Mouse (Mus musculus) cerebellum, adult 8-10 months (tissue): Measurements from ENCODE around the gene Tnfaip2.

ENCODE experiments used
- DNase-seq: peaks from one replicate; pipeline ENCODE4 v3.0.0; 2022

Gene Tnfaip2

GRCm38 (mm10) chr12:111428961-111429911 is 13.0 kb upstream of the Tnfaip2 start:
- no peak for DNase-seq

GRCm38 (mm10) chr12:111430049-111430867 is 12.0 kb upstream of the Tnfaip2 start:
- DNase-seq = no peak

DNA sequence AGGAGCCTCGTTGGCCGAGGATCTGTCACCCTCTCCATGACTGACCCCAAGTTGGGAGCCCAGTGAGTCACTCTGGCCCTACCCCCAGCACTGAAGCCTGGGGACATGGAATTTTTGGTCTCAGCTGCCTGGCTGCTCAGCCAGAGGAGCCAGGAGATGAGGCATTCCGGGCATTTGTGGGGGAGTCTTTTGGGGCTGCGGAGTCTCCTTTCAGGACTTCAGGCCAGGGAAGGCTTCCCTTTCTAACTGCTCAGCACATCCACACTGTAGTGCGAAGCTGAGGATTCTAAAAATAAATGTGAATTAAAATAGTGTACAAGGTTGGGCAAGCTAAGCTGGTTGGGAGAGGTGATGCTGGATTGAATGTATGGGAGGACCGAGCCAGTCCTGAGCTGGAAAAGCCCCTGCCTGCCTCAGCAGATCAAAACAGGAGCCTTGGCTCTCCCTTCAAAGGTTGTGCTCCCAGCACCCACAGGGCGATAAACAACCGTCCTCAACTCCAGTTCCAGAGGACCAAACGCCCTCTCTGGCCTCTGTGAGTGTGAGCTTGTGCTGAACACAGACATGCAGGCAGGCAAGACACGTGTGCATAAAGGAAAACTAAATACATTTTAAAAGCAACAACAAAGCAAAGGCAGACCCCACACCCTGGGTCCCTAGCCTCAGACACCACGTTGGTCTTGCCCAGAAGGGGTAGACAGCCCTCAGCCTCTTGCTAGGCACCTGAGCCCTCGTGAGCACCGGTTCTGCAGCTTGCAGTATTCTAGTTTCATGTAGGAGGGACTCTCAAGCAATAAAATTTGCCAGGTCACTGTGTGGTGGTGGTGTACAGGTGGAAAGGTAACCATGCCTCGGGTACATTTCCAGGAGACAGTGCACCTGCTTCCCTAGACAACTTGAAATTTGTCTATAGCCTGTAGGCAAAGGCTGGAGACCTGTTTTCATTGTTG is 11.1 kb upstream of the Tnfaip2 start:
- no peak for DNase-seq

DNA sequence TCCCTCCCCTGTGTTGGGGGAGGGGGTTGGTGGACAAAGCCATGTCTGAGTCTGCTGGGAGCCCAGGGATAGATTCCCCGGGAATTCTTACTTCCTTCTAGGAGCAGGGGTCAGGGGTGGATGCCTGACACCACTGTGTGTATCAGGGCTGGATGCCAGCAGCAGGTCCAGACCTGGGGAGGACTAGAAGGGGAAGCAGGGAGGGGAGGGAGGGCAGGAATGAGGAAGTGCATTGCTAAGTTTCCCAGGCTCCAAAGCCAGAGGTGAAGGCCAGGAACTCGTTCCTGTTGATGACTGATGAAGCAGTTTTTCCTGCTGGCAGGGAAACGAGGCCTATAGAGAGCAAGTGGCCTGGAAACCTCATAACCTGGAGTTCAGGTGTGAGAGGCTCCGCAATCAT is 10.2 kb upstream of the Tnfaip2 start:
- DNase-seq = no peak

DNA sequence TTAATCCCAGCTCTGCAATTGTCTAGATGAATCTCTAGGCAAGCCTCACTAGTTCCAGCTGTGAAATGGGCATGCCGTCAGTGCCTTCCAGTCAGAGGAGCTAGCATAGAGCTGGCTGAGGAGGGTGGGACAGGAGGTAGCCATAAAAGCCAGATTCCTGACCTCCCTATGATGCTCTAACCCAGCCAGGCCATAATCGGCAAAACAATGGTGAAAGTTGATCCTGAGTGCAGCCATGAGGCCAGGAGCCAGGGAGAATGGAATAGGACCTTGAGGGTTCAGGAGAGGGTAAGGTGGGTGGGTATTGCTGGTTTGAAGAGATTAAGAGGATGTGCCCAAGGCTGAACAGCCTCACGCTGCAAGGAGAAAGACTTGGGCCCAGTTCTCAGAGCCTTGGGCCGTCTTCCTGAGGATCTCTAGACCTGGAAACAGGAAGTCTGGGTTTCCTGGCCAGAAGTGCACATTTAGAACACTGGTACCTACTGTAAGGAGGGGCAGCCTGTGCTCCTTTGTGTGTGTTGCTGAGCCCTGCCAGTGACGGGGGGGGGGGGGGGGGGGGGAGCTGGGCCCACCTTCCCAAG is 9.4 kb upstream of the Tnfaip2 start:
- DNase-seq = no peak

DNA sequence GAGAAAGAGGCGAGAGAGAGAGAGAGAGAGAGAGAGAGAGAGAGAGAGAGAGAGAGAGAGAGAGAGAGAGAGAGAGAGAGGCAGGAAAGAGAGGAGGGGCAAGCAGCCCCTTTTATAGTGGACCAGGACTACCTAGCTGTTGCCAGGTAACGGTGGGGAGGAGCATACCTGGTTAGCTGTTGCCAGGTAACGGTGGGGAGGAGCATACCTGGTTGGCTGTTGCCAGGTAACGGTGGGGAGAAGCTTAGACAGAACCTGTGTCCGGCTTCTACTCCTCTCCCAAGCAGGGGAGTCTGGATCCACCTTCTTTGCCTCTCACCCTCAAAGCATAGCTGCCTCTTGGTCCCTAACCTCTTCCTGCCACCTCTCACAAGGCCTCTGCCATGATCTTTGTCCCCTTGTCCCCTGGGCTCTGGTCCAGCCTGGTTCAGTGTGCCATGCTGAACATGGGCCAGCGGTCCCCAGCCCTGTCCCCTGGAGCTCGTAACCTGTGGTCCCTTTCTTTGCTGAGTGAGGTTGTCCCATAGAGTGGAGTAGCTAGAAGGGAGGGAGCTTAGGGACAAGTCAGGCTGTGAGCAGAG is 8.0 kb upstream of the Tnfaip2 start:
- no peak for DNase-seq

DNA sequence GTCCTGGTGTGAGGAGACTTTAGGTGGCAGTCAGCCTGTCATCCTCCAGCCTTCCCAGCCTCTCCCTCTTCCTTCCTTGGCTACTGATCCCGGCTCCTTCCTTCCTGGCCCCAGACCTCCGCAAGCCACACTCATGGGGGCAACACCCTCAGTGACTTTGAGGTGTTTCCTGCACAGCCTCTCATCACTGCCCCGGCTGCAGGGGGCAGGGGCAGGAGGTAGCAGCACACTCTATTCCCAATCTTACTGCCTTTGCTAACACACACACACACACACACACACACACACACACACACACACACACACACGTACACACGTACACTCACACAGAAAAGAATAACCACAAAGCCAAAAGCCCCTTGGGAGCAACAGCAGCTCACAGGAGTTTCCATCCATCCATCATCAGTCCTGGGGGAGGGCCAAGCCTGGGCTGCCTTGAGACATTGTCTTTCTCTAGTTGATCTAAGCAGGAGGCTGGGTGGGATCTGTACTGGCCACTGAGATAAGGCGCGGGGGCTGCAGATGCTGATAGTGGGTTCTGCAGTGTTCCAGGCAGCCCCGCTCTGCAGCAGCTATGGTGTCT is 7.4 kb upstream of the Tnfaip2 start:
- no peak for DNase-seq

- DNase-seq = no peak
Measured at GRCm38 (mm10) chr12:111436170-111436569, 6.1 kb upstream of the Tnfaip2 start.

DNA sequence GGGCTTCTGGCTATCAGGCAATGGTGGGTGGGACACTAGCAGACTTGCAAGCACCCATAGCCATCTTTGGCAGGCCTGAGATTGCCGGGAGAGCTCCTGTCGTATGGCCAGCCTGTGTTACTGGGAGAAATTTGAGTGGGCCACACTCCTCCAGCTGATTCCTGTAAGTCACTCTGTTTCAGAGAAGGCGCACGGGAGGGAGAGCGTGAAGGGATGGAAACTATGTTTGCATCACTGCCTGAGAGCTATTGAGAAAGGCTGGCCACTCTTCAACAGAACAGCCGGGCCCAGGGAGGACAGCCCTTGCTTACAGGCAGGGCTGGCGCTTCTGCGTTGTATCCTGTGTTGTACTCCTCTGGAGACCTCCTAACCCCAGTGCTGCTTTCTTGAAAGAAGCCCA is 5.6 kb upstream of the Tnfaip2 start:
- DNase-seq = no peak

DNA sequence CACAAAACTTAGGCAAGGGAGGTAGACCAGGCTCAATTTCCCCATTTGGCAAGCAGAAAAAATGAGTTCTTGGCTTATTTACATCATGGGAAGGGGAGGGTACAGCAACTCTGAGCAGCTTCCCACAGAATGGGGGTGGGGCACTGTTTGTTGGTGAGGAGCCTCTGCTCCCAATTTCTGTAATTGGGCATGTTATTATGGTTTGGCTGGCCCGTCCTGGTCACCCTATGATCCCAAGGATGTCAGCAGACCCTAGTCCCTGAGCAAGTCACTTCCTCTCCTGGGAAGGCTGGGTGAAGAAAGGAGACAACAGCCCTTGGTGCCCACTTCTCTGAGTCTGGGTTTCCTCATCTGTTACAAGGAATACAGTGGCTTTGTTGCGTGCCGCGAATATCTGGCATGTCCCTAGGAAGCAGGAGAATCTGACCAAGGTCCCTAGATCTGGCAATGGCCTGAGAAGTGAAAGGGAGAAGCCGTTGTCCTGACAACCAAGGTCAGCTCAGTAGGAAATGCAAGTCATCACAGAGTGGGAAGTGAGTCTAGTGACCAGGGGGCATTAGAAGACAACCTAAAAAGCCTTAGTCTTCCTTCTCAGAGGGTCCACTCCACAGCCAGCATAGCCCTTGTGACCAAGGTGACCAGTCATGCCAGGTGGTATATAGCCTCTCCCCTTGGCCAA is 4.9 kb upstream of the Tnfaip2 start:
- no peak for DNase-seq

DNA sequence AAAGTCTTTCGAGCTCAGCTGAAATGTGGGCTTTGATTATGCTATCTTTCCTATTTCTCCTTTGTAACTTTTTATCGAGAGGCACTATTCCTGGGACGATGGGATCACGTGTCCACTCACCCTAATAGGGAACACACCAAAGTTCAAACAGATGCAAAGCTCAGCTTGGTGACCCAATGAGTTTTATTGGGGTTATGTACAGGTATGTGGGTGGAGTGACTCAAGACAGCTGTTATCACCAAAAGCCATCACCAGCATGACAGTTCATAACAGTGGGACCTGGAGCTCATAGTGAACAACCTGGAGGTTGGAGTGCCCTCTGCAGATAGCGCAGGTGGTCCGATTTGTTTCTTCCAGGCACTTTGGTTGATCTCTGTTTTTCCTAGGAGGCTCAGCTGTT is 3.4 kb upstream of the Tnfaip2 start:
- no peak for DNase-seq

GRCm38 (mm10) chr12:111440701-111441373 is 1.4 kb upstream of the Tnfaip2 start:
- no peak for DNase-seq

GRCm38 (mm10) chr12:111441523-111441922 is 746 bp upstream of the Tnfaip2 start:
- no peak for DNase-seq

DNA sequence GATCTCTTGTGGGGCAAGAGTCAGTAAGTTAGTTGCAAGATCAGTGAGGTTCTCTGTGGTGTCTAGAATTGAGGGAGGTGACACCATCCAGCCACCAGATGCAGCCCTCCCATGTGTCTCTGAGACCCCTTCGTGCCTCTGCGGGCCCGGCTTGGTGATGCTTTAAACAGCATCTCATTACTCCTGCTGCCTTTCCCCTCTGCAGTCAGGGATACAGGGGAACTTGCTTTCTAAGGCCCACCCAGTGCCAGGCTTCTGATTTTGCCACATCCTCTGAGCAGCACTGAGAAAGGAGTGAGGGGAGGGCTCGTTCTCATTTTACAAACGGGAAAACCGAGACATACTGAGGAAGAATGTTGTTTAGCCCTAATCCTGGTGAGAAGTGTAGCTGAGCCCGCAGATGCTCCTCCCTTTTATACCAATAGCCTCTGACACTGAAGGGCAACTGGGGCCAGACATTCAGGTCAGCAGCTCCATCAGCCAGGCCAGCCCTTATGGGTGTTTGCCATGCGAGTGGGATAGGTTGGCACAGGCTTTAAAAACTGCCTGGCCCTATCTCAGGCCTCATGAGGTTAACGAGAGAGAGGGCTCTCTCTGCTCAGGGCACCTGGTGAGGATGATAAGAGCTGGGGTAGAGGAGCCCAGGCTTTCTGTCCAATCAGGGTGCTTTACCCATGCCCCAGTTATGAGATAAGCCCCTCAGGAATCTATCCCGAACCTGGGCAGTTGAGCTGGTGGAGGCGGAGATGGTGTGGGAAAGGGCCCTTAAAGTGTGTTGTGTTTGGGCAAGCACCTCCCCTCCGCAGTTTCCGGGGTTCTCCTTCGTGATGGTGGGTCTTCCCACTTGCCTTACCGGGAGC is 972 bp downstream of the Tnfaip2 start:
- DNase-seq = no peak

DNA sequence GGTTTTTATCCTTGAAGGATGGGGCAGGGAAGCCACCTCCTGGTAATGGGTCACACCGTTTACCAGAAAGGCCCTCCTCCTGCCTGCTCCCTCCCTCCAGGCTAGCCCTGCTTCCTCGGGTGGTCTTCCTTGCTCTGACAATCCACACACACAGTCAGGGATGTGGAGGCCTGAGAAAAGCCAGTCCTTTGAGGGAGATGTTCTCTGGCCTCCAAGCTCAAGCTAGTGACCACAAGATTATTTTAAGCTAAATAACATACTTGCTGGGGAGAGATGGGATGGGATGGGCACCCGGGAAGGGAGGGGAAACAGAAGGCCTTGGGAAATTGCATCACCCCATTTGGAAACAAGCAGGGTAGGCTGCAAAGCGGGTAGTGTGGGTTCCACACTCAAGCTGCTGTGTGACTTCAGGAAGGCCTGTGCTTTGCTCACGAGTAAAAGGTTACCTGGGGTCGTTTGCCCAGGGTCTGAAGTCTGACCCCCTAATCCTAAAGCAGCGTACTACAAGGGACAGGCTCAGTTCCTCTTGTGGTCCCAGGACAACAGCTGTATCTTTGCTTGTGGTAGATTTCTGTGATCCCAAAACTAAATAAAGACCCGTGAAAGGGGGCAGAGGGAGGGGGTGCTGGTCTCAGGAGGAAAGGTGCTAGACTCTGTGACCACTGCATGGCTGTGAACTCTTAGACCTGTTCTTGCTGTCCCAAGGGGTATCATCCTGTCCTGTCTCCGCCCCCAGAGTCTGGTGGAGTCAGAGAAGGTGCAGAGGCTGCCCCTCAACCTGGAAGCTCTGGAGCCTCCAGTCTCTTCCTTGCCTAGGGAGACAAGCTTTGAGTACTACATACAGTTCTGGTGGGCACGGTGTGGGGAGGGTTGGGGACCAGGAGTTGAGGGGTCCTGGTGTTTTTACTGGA is 1.9 kb downstream of the Tnfaip2 start:
- DNase-seq = no peak

DNA sequence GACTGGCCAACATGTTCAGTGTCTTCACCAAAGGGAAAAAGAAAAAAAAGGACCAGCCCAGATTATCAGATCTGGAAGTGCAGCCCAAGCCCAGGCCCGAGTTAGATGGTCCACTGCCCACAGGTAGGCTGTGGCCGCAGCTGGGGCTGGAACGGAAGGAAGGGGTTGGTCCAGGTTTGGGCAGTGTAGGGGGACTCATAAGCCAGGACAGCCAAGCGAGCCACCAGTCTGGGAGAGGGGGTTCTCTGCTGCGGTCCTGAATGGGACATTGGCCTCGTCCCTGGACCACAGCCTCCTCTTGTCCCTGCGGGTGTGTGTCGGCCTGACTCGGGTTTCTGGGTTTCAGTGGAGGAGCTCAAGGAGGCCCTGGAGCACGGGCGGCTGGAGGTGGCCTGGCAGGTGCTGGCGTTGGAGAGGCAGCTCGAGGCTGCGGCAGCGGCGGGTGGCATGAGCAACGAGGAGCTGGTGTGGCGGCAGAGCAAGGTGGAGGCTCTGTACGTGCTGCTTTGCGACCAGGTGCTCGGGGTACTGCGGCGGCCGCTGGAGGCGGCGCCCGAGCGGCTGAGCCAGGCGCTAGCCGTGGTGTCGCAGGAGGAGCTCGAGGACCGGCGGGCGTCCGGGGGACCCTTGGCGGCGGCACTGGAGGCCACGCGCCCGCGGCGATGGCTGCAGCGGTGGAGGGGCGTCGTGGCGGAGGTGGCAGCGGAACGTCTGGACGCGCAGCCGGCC is 3.1 kb downstream of the Tnfaip2 start:
- no peak for DNase-seq

DNA sequence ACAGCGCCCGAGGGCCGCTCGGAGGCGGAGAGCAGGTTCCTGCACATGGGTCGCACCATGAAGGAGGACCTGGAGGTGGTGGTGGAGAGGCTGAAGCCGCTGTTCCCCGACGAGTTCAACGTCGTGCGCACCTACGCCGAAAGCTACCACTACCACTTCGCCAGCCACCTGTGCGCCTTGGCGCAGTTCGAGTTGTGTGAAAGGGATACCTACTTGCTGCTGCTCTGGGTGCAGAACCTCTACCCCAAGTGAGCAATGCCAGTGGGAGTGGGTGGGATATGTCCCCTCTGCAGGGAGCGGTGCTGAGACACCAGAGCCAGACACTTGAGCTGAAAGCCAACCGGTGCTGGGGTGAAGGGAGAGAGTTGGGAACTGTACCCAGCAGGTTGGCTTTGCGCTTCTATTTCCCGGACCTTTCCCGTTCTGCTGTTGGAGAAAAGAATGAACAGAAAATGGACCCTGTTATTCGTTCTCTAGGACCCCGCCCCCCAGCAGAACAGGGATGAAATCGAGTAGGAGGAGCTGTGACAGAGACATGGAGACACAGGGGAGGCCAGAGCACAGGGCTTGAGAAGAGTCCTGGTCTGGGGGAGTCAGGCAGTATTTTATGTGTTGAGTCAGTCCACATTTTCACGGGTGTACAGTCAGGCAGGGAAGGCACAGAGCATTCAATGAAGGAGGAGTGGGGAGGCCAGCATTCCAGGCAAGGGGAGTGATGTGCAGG is 3.8 kb downstream of the Tnfaip2 start:
- no peak for DNase-seq
